Mouse (Mus musculus): ENCODE measurements around the gene Akap2. TPM values are rescaled to one million over a fixed set of nuclear protein-coding genes. Genes with fewer than 3 reads are reported as not detected.

Akap2 gene
- polyA plus RNA-seq, 1 experiment: 0.01 TPM

GRCm38 (mm10) chr4:57728611-57729183 is 11.2 kb downstream of the Akap2 start:
- TF ChIP-seq GATA1 (IDR thresholded peaks at IDR 0.05; ENCODE audit: low read length): no peak

- TF ChIP-seq GATA1 (IDR thresholded peaks at IDR 0.05; ENCODE audit: low read length): no peak
Observed at GRCm38 (mm10) chr4:57730047-57730446, 12.6 kb downstream of the Akap2 start.

GRCm38 (mm10) chr4:57730801-57731598 is 13.5 kb downstream of the Akap2 start:
- no peak for TF ChIP-seq GATA1 (IDR thresholded peaks at IDR 0.05; ENCODE audit: low read length)

GRCm38 (mm10) chr4:57732351-57732750 is 14.9 kb downstream of the Akap2 start:
- TF ChIP-seq GATA1 (IDR thresholded peaks at IDR 0.05; ENCODE audit: low read length): no peak

- TF ChIP-seq GATA1 (IDR thresholded peaks at IDR 0.05; ENCODE audit: low read length): no peak
Observed at GRCm38 (mm10) chr4:57733445-57733844, 16.0 kb downstream of the Akap2 start.

GRCm38 (mm10) chr4:57735426-57735825 is 18.0 kb downstream of the Akap2 start:
- no peak for TF ChIP-seq GATA1 (IDR thresholded peaks at IDR 0.05; ENCODE audit: low read length)

GRCm38 (mm10) chr4:57738856-57739552 is 21.5 kb downstream of the Akap2 start:
- TF ChIP-seq GATA1 (IDR thresholded peaks at IDR 0.05; ENCODE audit: low read length): no peak

- no peak for TF ChIP-seq GATA1 (IDR thresholded peaks at IDR 0.05; ENCODE audit: low read length)
Observed at GRCm38 (mm10) chr4:57743325-57743929, 26.0 kb downstream of the Akap2 start.

GRCm38 (mm10) chr4:57750651-57751050 is 33.2 kb downstream of the Akap2 start:
- TF ChIP-seq GATA1 (IDR thresholded peaks at IDR 0.05; ENCODE audit: low read length): no peak

GRCm38 (mm10) chr4:57751054-57751453 is 33.6 kb downstream of the Akap2 start:
- no peak for TF ChIP-seq GATA1 (IDR thresholded peaks at IDR 0.05; ENCODE audit: low read length)

GRCm38 (mm10) chr4:57751566-57751965 is 34.1 kb downstream of the Akap2 start:
- TF ChIP-seq GATA1 (IDR thresholded peaks at IDR 0.05; ENCODE audit: low read length): no peak

- TF ChIP-seq GATA1 (IDR thresholded peaks at IDR 0.05; ENCODE audit: low read length): no peak
Observed at GRCm38 (mm10) chr4:57755085-57755484, 37.6 kb downstream of the Akap2 start.

- no peak for TF ChIP-seq GATA1 (IDR thresholded peaks at IDR 0.05; ENCODE audit: low read length)
Observed at GRCm38 (mm10) chr4:57757997-57758396, 40.5 kb downstream of the Akap2 start.

GRCm38 (mm10) chr4:57762424-57762823 is 45.0 kb downstream of the Akap2 start:
- TF ChIP-seq GATA1 (IDR thresholded peaks at IDR 0.05; ENCODE audit: low read length): no peak

- no peak for TF ChIP-seq GATA1 (IDR thresholded peaks at IDR 0.05; ENCODE audit: low read length)
Observed at GRCm38 (mm10) chr4:57764392-57764791, 46.9 kb downstream of the Akap2 start.

GRCm38 (mm10) chr4:57764926-57765325 is 47.5 kb downstream of the Akap2 start:
- no peak for TF ChIP-seq GATA1 (IDR thresholded peaks at IDR 0.05; ENCODE audit: low read length)

Data from G1E-ER4 (cell line).